Mouse (Mus musculus) cortical plate, adult 2 months (tissue): Measurements from ENCODE around the gene Chaf1a.

Experiments used
- CTCF ChIP-seq: fragments of 200-500 bp; IDR thresholded peaks from 2 replicates; pipeline ENCODE4 v1.5.1; 2011; ENCODE audit warnings: mild to moderate bottlenecking, control low read depth, low read length; ENCODE audit not compliant: insufficient read depth; ENCODE audit errors: extremely low read depth
- POLR2A ChIP-seq: fragments of 200-500 bp; IDR thresholded peaks from 2 replicates; pipeline ENCODE4 v1.6.1; 2011; ENCODE audit warnings: mild to moderate bottlenecking, low read length, control low read depth; ENCODE audit not compliant: insufficient read depth; ENCODE audit errors: extremely low read depth

DNA sequence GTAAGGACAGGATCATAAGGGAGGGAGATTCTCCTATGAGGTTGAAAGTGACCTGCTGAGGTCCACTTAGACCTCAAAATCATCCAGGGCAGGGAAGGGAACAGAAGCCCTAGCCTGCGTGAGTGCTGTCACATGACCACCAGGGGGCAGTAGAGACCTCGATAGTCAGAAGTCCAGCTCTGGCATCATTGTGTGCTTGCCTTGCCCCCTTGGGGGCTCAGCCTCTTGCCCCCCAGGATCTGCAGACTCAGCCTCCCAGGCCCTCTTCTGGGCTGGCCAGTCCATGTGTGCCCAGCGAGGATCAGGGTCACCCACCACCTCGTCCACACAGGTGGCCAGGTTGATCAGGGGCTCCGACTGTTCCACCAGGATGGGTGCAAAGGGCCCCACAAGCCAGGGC, 71.6 kb downstream of the Chaf1a start:
- peak; percentile 86 for TF ChIP-seq CTCF
- no peak for TF ChIP-seq POLR2A
